Mouse (Mus musculus) cerebellum, adult 11-12 months (tissue): ENCODE data around the gene Pknox2.

ENCODE experiments used
- DNase-seq: peaks from one replicate; pipeline ENCODE4 v3.0.0; 2022

Pknox2 gene

DNA sequence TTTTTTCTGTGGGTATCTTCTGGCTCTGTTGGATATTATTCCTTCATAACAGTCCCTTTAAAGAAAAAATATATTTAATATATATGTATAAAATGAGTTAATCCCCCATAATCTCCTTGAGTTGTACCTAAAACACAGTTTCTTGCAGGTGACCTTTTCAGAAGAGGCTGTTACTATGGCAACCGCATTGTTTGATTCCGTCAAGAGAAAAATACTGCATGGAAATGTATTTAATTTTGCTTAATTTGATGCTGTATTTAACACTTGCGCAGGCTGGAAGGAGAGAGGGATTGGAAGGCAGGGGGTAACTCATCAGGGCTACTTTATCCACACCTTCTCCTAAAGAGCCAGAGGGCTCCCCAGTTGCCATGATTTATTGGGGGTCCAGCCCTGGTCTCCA is 108.3 kb downstream of the Pknox2 start:
- no peak for DNase-seq

DNA sequence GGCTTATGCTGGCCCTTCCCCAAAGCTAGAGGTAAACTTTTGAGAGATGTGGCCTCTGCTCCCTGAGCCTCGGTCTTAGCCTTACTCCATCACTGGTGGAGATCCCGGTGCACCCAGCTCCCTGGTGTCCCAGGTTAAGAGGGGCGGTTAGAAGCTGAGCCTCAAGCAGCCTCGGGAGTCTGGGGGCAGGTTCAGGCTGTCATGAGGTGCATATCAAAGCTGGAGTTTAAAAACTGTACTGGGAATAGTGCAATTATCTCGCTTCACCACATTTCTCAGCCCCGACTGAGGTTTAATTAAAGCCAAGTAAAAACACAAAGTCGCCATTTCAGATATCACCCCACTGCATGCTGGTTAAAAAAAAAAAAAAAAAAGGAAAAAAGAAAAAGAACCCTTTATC is 108.8 kb downstream of the Pknox2 start:
- no peak for DNase-seq

DNA sequence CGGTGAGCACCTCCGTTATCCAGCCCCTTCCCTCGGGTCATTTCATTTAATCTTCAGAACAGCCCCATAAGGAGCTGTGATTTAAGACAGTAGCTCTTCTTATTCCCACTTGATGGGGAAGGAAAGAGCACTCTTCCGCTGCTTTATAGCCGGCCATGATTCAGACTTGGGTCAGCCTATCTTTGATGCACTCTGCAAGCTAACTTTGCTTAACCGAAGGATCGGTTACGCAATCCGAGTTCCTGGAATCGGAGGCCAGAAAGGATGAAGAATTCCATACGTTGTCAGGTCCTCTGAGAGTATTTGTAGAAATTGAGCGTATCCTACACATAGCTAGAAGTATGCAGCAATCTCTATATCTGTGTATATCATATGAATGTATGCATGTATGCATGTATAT is 109.8 kb downstream of the Pknox2 start:
- no peak for DNase-seq

DNA sequence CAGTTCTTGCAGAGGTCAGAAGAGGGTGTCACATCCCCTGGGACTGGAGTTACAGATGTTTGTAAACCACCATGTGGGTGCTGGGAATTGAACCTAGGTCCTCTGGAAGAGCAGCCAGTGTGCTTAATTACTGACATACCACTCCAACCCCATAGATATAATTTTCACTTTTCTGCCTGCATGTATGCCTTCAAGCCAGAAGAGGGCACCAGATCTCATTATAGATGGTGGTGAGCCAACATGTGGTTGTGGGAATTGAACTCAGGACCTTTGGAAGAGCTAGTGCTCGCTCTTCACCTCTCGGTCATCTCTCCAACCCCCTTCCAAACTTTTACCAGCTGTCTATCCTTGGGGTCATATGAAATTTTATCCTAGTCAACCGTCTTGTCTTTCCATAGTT is 112.0 kb downstream of the Pknox2 start:
- DNase-seq, result no peak

DNA sequence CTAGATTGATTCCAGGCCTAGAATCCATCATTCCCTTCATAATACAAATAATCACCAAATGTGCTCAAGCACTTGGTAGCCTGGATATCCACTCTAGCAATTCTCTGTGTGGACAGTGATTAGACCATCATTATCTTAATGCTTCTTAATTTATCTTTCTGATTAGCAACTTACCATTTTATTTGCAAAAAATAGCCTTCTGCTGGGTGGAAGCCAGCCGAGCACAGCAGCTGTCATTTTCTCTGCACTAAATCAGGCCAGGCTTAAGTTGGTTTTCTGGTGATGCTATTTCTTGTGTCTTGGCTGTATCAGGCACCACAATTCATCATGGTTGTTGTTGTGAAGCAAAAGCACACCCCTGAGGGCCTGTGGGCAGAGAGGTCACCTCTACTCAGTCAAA is 112.9 kb downstream of the Pknox2 start:
- no peak for DNase-seq

DNA sequence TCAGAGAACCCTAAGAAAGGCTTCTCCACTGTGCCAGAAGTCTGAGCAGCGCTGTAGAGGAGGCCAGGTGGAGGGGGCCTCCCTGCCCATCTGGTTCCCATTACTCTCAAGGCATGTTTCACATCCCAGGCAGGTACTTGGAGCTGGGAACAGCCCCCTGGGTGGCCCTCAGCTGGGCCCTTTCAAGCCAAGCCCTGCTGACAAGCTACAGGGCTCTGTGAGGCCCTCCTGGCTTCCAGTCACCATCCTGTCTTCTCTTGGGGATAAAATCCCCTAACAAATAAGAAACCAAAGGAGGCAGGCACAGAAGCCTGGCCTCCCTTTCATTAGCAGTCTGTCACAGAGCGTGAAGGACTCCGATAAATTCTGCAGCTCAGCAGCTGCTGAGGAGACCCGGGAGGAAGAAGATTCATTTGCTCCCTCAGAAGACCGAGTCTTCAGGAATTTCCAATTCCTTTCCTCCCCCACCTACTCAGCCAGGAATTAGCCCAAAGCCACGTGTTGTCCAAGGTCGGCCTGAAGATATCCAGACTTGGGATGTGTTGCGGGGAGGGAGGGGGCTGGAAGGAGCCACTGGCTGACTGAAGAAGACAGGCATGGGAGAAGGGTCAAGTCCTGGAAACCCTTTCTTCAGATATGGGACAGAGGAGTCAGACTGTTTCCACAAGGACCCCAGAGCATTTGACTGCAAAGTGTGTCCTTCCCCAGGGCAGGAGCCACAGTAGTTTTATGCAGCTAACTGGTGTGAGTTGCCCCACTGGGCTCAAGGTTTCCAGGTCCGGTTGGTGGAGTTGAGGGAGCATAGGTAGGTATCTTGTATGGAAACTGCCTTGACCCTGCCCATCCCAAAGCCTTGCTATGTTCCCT is 116.6 kb downstream of the Pknox2 start:
- DNase-seq, result no peak

DNA sequence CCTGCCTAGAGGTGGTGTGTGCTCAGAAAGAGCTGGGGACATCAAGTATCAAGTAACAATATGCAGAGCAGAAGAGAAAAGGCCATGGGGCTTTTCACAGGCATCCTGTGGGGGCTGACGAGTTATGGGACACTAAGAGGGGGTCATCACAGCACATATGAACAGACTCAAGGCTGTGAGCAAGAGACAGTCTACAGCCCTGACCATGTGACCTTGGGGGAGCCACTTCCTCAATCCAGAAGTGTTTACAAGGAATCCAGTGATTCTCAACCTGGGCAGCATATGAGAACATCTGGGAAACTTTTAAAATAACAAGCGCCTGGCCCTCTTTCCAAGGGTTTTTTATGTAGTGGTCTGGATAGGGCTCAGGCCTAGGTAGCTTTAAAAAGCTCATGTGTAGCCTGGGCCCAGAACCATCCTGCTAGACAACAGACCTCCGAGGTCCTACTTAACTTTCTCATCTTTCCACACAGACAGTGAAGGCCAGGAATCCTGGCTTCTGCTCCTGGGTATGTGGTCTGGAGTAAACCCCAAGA is 117.3 kb downstream of the Pknox2 start:
- no peak for DNase-seq

DNA sequence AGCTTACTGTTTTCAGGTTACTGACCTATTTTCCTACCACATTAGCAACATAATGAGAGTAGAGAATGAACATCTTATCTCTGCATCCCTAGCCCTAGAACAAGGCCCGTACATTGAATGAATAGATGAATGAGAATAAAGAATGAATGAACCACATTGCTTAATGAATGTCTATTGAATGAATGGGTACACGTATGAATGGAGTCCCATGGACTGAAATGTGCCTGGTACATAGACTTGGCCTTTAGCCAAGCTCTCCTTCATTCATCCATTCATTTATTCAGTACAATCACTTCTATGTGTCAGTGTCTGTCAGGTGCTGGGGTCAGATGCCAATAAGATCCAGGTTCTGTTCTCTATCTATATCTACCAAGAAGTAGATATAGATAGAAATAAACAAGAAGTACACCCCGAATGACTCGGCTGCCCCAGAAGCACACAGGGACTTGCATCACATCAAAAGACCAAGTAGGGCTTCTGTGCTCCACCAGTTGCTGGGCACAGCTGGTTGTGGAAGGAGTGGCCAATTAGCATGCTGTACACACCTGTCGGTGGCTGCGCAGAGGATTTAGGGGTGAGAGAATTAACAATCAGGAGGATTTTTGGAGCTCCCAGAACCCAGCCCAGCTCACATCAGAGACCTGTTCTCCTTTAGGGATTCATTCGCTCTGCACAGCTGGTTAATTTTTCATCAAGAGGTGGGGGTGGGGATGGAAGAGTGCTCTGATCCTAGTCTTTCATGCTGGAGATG is 119.2 kb downstream of the Pknox2 start:
- no peak for DNase-seq

DNA sequence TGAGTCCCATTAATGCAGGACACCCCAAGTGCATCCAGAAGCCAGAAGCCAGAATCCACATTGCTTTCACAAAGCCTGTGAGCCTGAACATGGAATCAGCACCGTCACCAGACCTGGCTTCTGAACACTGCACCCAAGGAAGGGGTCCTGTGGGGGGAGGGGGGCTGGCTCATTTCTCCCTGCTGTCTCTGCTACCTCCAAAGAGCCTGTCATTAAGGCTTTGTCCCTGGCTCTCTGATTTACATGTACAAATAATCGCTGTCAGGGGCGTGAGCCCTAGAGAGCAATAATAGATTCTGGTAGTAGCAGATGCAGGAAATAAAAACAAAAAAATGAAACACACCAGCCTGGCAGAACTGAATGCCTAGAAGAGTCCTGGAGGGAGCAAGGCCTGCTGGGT is 121.3 kb downstream of the Pknox2 start:
- no peak for DNase-seq

DNA sequence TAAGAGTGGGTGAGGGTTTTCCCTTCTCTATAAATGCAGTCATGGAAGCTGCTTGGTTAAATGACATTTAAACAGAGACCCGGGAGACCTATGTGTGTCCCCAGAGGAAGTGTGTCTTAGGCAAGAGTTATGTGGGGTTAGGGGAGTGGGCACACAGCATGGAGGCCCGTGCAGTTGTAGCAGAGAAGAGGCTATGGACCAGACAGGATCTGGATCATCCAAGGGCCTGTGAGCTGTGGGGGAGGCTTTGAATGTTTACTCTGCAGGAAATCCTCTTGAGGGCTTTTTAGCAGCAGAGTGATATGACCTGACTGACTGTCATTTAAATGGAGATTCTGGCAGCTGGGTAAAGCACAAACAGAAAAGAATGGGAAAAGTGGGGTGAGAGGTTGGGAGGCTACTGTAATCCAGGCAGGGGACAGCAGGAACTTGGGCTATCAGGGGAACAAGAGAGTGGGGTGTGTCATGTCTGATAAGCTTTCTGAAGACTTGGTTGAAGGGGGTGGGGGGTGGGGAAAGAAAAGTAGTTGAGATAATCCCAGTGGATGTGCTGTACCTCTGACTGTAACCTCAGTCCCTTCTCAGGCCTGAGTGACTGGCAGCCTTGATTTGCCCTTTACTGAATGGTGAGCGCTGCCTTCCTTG is 125.5 kb downstream of the Pknox2 start:
- no peak for DNase-seq

DNA sequence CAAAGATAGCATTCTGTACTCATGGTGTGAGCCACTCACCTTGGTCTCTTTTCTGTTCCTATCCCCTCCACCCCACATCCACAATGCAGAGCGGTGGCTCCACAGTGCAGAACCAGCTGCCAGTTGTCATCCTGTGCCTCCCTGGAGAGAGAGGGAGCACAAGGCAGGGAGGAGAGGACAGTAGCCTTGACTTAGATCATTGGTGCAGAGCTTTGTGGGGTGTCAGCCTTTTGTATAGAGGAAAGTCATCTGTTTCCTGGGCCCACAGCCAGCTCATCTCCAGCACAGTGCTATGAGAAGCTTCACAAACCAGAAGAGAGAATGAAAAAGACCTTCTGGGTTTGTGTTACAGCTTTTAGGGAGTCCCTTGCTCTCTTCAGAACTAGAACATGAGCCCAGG is 129.1 kb downstream of the Pknox2 start:
- peak; percentile 60 for DNase-seq

DNA sequence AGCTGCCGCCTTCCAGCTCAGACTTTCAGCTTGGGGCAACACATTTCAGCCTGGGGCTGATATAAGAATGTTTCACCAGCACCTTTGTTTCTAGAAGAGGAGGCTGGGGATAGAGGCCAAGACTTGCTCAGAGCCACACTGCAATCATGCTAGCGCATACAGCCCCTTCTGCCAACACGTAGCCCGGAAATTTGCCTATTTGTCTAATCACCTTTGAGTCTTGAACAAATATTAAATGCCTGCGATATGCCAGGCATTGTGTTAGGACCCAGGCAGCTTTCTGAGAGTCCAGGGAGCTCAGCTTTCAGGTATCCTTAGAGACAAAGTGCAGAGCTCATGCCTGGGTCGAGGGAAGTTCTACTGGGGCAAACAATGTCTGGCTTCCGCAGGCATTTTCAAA is 130.0 kb downstream of the Pknox2 start:
- no peak for DNase-seq

DNA sequence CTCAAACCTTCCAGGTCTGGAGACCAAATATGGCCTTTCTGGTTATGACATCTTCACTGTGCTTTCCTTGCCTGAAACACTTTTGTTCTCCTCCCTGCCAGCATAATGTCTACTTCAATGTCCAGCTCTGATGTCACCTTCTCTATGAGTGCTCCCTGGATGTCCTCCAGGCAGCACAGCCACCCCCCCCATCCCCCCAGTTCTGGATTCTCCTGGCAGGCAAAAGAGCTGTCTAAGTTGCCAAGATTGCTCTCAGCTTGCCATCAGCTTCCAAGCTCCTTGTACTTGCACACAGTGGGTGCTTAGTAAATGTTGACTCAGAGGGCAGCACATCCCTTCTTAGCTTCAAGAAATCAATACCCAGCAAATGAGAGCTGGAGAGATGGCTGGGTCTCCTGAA is 131.0 kb downstream of the Pknox2 start:
- no peak for DNase-seq

DNA sequence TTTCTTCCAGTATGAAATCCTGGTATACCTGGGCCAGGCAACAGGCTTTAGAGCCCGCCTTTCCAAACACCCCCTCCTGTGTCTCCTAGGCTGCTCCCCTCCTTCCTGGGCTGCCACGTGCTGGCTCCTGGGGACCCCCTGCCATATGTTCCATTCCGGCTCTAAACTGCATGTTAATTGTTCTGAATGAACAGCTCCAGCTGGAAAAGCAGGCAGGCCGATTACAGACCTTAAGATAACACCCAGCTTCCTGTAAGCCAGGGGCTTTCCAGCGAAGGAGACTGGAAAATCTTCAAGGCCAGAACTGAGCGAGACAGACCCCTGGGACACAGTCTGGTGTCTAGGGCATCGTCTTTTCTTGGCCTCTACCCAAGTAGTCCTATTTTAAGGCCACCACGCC is 133.6 kb downstream of the Pknox2 start:
- DNase-seq, result no peak

DNA sequence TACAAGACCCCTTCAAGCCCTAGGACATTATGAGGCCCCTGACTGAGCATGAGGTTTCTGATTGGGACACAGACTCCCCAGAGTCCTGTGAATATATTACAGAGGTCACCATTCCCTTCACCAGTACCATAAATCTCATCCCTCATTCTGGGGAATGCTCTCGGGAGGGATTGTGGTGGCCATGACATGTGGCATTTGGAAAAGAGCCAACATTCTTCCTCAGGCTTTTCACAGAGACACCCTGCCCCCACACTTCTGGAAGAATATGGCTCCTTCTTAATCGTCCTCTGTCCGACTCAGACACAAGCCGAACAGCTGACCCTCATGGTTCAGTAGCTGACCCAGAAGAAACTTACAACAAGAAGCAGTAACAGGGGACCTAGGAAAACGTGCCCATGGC is 139.1 kb downstream of the Pknox2 start:
- no peak for DNase-seq

DNA sequence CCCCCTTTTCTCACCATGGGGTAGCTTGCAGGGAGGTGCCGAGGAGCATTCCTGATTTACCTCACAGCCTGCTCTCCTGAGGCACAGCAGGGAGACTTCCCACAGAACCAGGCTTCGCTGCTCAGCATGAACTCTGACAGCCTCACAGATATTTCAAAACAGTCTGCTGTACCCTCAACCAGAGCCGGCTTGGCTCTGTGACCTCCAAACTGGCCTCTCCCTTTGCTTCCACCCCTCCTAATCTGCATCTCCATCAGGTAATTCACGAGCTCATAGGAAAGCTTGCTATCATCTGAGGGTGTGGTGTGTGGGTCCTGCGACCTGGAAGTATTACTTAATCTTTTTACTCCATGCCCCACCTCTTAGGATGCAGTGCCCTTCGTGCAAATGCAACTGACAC is 142.5 kb downstream of the Pknox2 start:
- DNase-seq, result no peak

DNA sequence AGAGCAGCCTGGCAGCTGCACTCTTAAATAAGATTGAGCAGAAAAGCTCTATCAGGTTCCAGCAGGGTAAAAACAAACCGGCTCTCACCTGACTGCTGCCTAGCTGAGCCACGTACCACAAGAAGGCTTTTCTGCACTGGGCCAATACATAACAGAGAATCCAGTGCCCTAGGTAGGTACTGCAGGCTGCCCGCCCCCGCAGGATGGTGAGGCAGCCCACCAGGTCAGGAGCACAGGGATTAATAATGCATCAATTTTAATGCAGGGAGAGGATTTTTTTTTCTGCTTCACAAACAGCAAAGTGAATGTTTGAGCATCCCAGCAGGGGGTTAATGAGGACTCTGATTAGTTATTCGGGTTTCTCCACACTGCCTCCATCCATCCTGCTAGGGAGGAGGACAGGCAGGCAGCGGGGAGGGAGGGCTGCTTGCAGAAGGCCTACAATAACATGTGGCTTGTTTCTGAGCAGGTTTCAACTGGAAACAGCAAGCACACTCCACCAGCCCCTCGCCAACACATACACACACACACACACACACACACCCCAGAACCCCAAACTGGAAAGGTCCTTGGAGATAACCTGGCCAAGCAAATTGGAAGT is 145.2 kb downstream of the Pknox2 start:
- DNase-seq, result no peak

DNA sequence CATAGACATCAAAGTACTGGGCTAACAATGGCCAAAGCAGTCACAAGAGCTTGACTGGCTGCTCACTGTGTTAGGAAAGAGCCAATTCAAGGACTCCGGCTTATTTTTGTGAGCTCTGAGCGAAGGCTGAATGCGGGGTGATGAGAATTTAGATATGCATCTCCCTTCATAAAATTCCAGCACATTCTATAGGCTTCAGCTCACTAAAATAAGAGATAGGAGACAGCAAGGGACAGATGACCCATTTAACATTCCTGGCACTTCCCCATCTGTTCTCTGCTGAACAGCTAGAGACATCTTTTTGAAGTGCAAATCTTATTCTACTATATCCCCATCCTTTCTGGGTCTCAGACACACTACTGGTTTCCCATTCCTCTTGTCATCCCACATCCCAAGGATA is 147.8 kb downstream of the Pknox2 start:
- DNase-seq, result no peak

DNA sequence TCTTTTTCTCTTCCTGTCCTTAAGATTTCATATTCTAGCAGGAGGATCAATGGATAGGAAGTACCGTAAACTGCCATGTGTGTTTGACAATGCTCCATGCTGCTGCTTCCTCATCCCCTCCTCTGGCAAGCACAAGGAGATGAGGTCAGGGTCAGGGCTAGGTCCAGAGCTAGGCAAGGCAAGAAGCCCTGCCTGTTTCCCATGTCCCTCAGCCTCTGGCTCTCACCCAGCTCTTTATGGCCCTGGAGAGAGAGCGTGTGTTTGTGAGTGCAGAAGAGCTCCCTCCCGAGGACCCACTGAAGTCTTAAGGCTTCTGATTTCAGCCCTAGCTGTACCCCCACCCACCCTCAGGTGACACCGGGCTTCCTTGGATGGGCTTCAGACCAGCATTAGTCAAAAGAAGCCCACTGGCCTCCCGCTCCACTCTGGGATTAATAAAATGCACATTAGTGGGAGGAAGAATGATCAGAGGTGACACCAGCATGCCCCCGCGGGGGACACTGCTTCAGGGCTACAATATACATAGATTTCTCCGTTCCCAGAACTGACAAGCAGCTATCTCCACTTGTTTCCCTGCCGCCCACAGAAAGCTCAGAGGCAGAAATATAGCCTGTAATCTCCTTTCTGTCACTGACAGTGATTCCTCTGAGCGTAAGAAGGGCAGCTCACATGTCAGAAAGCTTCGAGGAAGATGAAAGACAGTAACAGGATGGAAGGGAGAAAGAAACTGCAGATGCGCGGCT is 156.4 kb downstream of the Pknox2 start:
- no peak for DNase-seq

DNA sequence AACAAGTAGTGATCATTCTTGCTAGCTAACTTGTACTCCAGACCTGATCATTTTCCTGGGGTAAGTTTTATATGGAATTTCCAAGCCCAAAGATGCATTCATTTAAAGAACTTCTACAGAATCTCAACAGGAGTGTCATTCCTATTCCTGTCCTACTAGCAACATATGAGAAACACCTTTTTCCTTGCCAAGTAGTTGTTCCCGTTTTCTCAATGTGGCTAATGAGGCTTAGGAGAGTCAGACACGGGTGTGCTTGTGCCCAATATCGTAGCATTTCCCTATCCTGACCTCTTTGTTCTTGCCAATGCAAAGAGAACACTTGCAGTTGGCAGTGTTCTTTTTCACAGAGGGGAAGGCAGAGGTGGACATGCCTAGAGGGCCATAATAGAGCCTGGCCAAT is 157.2 kb downstream of the Pknox2 start:
- DNase-seq, result no peak

DNA sequence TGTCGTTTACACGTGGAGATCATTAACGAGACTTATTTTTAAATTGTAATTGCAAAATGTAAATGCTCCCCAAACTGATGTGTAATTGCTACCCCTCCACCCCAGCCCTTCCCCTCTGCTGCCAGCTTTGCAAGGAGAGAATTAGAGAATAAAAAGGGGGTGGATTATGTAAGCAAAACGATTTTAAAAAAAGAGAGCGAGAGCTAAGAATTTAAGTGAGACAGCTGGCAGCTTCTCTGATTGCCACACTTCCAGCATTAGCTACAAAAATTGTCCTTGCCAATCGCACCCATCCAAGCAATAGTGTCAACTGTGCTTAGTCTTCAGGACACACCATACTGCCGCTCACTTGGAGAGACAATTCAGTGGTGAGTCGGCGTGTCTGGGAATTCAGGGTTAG is 162.0 kb downstream of the Pknox2 start:
- no peak for DNase-seq

DNA sequence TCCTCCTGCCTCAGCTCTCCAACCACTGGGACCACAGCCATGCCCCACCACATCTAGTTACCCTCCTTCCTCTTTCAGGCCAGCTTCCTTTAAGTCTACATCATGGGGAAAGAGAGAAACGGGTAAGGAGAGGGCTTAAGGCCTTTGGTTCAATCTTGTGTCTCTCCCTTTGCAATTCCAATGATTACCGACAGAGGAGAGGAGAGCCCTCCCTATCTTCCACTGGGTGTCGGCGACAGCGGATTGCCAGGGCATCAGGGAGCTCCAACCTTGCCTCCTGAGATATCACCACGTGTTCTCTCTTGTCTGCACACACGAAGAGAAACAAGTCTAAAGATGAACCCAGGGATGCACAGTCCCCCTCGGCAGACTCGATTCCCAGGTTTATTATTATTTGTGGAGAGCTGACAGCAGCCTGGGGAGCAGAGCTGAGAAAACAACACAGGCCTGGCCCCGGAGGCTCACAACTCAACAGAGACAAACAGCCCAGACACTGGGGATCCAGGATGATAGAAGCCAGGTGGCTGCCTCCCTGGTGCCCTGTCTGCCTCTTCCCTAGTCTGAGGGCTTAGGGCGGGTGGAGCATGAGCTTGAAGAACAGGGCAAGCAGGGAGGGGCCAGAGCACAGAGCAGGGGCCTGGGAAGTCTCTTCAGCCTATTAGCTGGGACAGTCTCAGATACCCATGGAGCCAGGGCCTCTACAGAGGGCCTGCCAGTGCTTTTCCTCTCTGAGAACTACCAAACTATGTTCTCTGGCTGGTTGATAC is 170.4 kb downstream of the Pknox2 start:
- DNase-seq, result no peak
